Mouse (Mus musculus) hindbrain, embryonic 13.5 days (tissue): ENCODE measurements at regions not wholly inside any gene's neighbourhood (a gene's known extent, or its start where the extent isn't known, plus 50 kb on each side); places are given as distances from the start of the nearest gene placed in this dataset.

Experiments used
- ATAC-seq: fragments of 200-750 bp; cut with Nextera tagmentation; 2 replicates; pipeline ENCODE4 v1.8.0; 2017; ENCODE audit warnings: moderate TSS enrichment; ENCODE audit not compliant: low FRiP score
- H3K27ac ChIP-seq: fragments of 300-500 bp; sonication (generic); 2 replicates; pipeline ENCODE4 v1.5.1; 2015; ENCODE audit warnings: inconsistent platforms, mild to moderate bottlenecking, moderate library complexity
- H3K27me3 ChIP-seq: fragments of 300-500 bp; sonication (generic); 2 replicates; pipeline ENCODE4 v1.6.1; 2015; ENCODE audit warnings: mild to moderate bottlenecking, inconsistent platforms
- H3K36me3 ChIP-seq: fragments of 300-500 bp; sonication (generic); 2 replicates; pipeline ENCODE4 v1.6.1; 2015; ENCODE audit warnings: mild to moderate bottlenecking, inconsistent platforms
- H3K4me1 ChIP-seq: fragments of 300-500 bp; sonication (generic); replicated peaks from 2 replicates; pipeline ENCODE4 v1.6.1; 2015; ENCODE audit warnings: inconsistent platforms
- H3K4me2 ChIP-seq: fragments of 300-500 bp; sonication (generic); 2 replicates; pipeline ENCODE4 v1.6.1; 2015; ENCODE audit warnings: inconsistent platforms, mild to moderate bottlenecking, moderate library complexity
- H3K4me3 ChIP-seq: fragments of 300-500 bp; sonication (generic); 2 replicates; pipeline ENCODE4 v1.5.1; 2015; ENCODE audit warnings: mild to moderate bottlenecking, inconsistent platforms
- H3K9ac ChIP-seq: fragments of 300-500 bp; sonication (generic); 2 replicates; pipeline ENCODE4 v1.6.1; 2015; ENCODE audit warnings: mild to moderate bottlenecking, inconsistent platforms
- H3K9me3 ChIP-seq: fragments of 300-500 bp; sonication (generic); 2 replicates; pipeline ENCODE4 v1.6.1; 2016; ENCODE audit warnings: inconsistent platforms
- WGBS: fragments of 180-500 bp; shearing (Covaris S2); methylation state at CpG from one replicate; pipeline ENCODE4 v1.1.7; 2015; 5-methylcytosine and 5-hydroxymethylcytosine counted together

GRCm38 (mm10) chr10:99395411-99395810 is 132.4 kb downstream of the Dusp6 start:
- Histone ChIP-seq H3K4me3 (no peak overlapping the region), H3K27me3 (no peaks in the 10 kb centered on the region), H3K9me3 (no peaks in the 10 kb centered on the region), H3K27ac (no peak overlapping the region), H3K4me2 (no peak overlapping the region), H3K36me3 (no peaks in the 10 kb centered on the region), H3K4me1 (no peaks in the 10 kb centered on the region), H3K9ac (no peak overlapping the region)
- WGBS: 94% methylated on average over 1 of the region's 1 CpGs
- ATAC-seq: no peak

DNA sequence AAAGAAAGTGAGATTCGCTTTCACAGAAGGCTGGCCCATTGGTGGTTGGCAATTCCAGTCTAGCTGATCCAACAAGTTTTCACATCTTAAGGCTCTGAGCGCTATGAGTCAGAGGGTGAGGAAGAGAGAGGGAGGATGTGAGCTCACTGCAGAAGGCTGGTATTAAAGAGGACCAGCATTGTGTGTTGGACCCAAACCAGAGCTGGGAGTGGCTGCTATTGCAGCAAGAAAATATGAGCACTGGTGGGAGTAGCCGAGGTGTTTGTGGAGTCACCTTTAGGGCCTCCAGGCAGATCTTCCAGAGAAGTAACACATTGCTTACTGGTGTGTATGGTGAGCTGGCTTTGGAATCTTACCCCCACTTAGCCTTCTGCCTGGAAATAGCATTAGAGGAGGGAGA is 133.6 kb downstream of the Dusp6 start:
- H3K27ac ChIP-seq: no peak overlapping the region
- H3K9ac ChIP-seq: no peak overlapping the region
- H3K36me3 ChIP-seq: no peaks in the 10 kb centered on the region
- no peaks in the 10 kb centered on the region for H3K9me3 ChIP-seq
- H3K4me2 ChIP-seq: no peak overlapping the region
- no peaks in the 10 kb centered on the region for H3K27me3 ChIP-seq
- ATAC-seq: no peak
- WGBS: 92% methylated on average over 3 of the region's 3 CpGs
- H3K4me3 ChIP-seq: no peak overlapping the region
- no peaks in the 10 kb centered on the region for H3K4me1 ChIP-seq

GRCm38 (mm10) chr10:99400076-99400475 is 137.0 kb downstream of the Dusp6 start:
- 93% methylated on average over 6 of the region's 6 CpGs for WGBS
- H3K9ac ChIP-seq: no peak overlapping the region
- no peak overlapping the region for H3K27ac ChIP-seq
- no peaks in the 10 kb centered on the region for H3K4me1 ChIP-seq
- ATAC-seq: no peak
- no peak overlapping the region for H3K4me2 ChIP-seq
- H3K4me3 ChIP-seq: no peak overlapping the region
- H3K36me3 ChIP-seq: no peaks in the 10 kb centered on the region
- H3K9me3 ChIP-seq: no peaks in the 10 kb centered on the region
- H3K27me3 ChIP-seq: no peaks in the 10 kb centered on the region

DNA sequence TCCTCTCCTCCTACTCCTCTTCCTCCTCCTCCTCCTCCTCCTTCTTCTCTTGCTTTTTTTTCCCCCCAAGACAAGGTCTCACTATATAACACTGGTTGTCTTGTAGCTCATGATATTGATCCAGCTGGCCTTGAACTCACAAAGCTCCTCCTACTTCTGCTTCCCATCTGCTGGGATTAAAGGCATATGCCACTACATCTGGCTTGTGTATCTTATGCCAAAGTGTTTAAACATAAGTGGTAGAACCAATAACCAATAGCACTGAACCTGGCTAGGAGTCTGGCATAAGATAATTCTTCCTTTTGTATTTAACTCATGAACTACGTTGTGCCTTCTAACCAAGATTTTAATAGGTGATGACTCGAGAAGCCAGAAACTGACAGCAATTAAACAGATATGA is 143.7 kb downstream of the Dusp6 start:
- Histone ChIP-seq H3K27ac (no peak overlapping the region), H3K4me3 (no peak overlapping the region), H3K4me1 (no peaks in the 10 kb centered on the region), H3K9ac (no peak overlapping the region), H3K9me3 (no peaks in the 10 kb centered on the region), H3K4me2 (no peak overlapping the region), H3K27me3 (no peaks in the 10 kb centered on the region), H3K36me3 (no peaks in the 10 kb centered on the region)
- WGBS: 95% methylated on average over 2 of the region's 2 CpGs
- ATAC-seq: no peak

DNA sequence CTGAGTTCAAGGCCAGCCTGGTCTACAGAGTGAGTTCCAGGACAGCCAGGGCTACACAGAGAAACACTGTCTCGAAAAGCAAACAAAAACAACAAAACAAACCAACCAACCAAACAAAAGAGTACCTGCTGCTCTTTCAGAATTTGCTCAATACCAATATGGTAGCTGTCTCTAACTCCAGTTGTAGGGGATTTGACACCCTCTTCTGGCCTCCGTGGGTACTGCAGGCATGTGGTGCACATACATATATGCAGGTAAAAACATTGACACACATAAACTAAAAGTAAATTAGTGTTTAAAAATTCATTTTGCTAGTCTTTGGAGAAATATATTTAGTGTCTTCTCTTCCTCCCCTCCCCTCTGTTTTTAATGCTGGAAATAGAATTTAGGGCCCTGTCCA is 145.8 kb downstream of the Dusp6 start:
- no peak for ATAC-seq
- no peak overlapping the region for H3K4me2 ChIP-seq
- H3K4me3 ChIP-seq: no peak overlapping the region
- H3K4me1 ChIP-seq: no peaks in the 10 kb centered on the region
- no peaks in the 10 kb centered on the region for H3K27me3 ChIP-seq
- WGBS: 92% methylated on average over 2 of the region's 2 CpGs
- no peaks in the 10 kb centered on the region for H3K9me3 ChIP-seq
- no peak overlapping the region for H3K9ac ChIP-seq
- H3K27ac ChIP-seq: no peak overlapping the region
- no peaks in the 10 kb centered on the region for H3K36me3 ChIP-seq

- no peak overlapping the region for H3K27ac ChIP-seq
- H3K27me3 ChIP-seq: no peaks in the 10 kb centered on the region
- no peaks in the 10 kb centered on the region for H3K36me3 ChIP-seq
- no peak overlapping the region for H3K9ac ChIP-seq
- no peak overlapping the region for H3K4me3 ChIP-seq
- H3K4me1 ChIP-seq: no peaks in the 10 kb centered on the region
- no peak overlapping the region for H3K4me2 ChIP-seq
- WGBS: 82% methylated on average over 11 of the region's 11 CpGs
- H3K9me3 ChIP-seq: no peaks in the 10 kb centered on the region
- no peak; the same call in 1 of the 2 replicates for ATAC-seq
Measured at GRCm38 (mm10) chr10:99409744-99410143, 146.7 kb downstream of the Dusp6 start.

DNA sequence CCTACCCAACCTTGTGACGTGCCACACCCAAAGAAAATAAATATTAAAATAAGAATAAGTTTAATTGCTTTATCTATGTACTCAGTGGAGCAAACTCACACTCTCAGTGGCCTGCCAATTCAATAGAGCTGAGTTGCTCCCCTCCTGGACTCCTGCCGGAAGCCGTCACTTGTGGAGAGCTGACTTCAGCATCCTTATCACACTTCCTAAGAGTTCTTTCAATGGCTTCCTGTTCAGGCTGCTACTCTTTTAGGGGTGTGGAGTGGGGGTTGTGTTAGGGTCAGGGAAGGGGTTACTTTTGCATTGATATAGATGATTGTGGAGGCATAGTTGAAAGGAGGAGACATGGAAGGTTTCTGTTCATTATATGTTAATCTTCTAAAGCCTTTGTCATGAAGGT is 147.7 kb downstream of the Dusp6 start:
- Histone ChIP-seq H3K36me3 (no peaks in the 10 kb centered on the region), H3K4me1 (no peaks in the 10 kb centered on the region), H3K4me2 (no peak overlapping the region), H3K4me3 (no peak overlapping the region), H3K27ac (no peak overlapping the region), H3K27me3 (no peaks in the 10 kb centered on the region), H3K9me3 (no peaks in the 10 kb centered on the region), H3K9ac (no peak overlapping the region)
- no peak for ATAC-seq
- WGBS: 81% methylated on average over 3 of the region's 3 CpGs

DNA sequence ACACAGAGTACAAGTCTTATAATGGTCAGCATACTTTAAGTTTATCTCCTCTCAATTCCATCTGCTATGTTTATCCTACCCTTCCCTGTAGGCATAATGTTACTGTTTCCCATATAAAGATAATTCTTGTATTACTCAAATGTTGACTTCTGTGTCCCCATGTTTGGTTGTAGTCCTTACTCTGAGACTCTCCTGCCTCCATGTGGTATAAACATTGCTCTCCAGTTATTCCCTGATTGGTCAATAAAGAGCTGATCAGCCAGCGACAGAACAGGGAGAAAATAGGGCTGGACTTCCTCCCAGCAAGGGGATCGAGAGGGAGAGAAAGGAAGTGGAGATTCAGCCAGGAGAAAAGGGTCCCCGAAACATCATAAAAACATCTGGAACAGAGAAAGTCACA is 150.4 kb downstream of the Dusp6 start:
- Histone ChIP-seq H3K4me1 (no peaks in the 10 kb centered on the region), H3K4me3 (no peak overlapping the region), H3K27ac (no peak overlapping the region), H3K4me2 (no peak overlapping the region), H3K36me3 (no peaks in the 10 kb centered on the region), H3K9me3 (no peaks in the 10 kb centered on the region), H3K27me3 (no peaks in the 10 kb centered on the region), H3K9ac (no peak overlapping the region)
- ATAC-seq: no peak
- WGBS: 80% methylated on average over 3 of the region's 3 CpGs

GRCm38 (mm10) chr10:99416271-99416670 is 153.2 kb downstream of the Dusp6 start:
- no peaks in the 10 kb centered on the region for H3K27me3 ChIP-seq
- no peaks in the 10 kb centered on the region for H3K36me3 ChIP-seq
- no peaks in the 10 kb centered on the region for H3K9me3 ChIP-seq
- ATAC-seq: no peak
- no peak overlapping the region for H3K4me3 ChIP-seq
- WGBS: 69% methylated on average over 8 of the region's 8 CpGs
- no peaks in the 10 kb centered on the region; the same call in 1 of the 2 replicates for H3K4me1 ChIP-seq
- no peak overlapping the region for H3K27ac ChIP-seq
- no peak overlapping the region for H3K4me2 ChIP-seq
- no peak overlapping the region for H3K9ac ChIP-seq

GRCm38 (mm10) chr10:99416896-99417479 is 154.0 kb downstream of the Dusp6 start:
- Histone ChIP-seq H3K27ac (no peak overlapping the region), H3K9me3 (no peaks in the 10 kb centered on the region), H3K27me3 (no peaks in the 10 kb centered on the region), H3K36me3 (no peaks in the 10 kb centered on the region), H3K4me3 (no peak overlapping the region), H3K9ac (no peak overlapping the region), H3K4me2 (no peak overlapping the region), H3K4me1 (no peaks in the 10 kb centered on the region; the same call in 1 of the 2 replicates)
- no peak for ATAC-seq
- 12% methylated on average over 3 of the region's 3 CpGs for WGBS

DNA sequence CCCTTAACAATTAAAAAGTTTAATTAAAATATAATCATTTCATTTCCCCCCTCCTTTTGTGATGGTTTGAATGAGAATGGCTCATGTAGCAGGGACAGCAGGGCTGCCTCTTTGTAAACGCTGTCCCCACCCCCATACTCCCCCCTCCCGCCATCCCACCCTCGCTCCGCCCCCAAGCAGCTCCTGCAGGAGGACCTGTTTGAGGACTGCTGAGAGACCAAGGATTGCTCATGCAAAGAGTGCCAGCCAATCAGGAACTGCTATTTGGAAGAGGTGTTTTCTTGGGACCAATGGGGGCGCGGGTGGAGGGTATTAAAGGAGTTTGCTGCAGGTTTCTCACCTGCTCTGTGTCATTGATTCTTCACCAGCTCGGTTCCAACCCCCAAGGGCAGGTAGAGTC is 154.6 kb downstream of the Dusp6 start:
- no peak overlapping the region for H3K27ac ChIP-seq
- no peaks in the 10 kb centered on the region for H3K27me3 ChIP-seq
- no peak overlapping the region for H3K4me2 ChIP-seq
- H3K36me3 ChIP-seq: no peaks in the 10 kb centered on the region
- no peaks in the 10 kb centered on the region for H3K9me3 ChIP-seq
- H3K4me1 ChIP-seq: no peaks in the 10 kb centered on the region; the same call in 1 of the 2 replicates
- whole genome bisulfite sequencing: 33% methylated on average over 7 of the region's 7 CpGs
- ATAC-seq: no peak
- H3K9ac ChIP-seq: no peak overlapping the region
- no peak overlapping the region for H3K4me3 ChIP-seq

DNA sequence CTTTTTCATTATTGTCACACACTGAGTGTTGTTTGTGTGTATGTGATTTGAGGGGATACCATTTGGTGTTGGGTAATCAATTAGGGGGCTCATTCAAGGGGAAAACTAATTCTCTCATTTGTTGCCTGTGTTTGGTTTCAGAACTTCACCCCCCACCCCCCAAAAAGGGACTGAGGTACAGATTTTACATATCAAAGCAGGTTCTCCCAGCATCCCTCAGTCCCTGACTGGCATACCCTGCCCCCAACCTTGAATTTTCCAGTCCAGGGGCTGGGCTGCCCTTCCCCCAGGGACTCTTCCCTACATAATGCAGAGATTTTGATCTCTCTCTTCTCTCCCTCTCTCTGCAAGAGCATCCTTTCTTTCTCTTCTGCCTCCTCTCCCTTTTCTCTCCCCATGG is 155.5 kb downstream of the Dusp6 start:
- no peak for ATAC-seq
- no peaks in the 10 kb centered on the region for H3K36me3 ChIP-seq
- no peak overlapping the region for H3K4me3 ChIP-seq
- H3K9me3 ChIP-seq: no peaks in the 10 kb centered on the region
- H3K4me2 ChIP-seq: no peak overlapping the region
- no peaks in the 10 kb centered on the region for H3K27me3 ChIP-seq
- no peak overlapping the region for H3K27ac ChIP-seq
- no peaks in the 10 kb centered on the region; the same call in 1 of the 2 replicates for H3K4me1 ChIP-seq
- no peak overlapping the region for H3K9ac ChIP-seq

GRCm38 (mm10) chr10:99419532-99419931 is 156.5 kb downstream of the Dusp6 start:
- no peak overlapping the region for H3K27ac ChIP-seq
- H3K4me2 ChIP-seq: no peak overlapping the region
- no peak overlapping the region for H3K4me3 ChIP-seq
- H3K9me3 ChIP-seq: no peaks in the 10 kb centered on the region
- ATAC-seq: no peak
- H3K4me1 ChIP-seq: no peaks in the 10 kb centered on the region; the same call in 1 of the 2 replicates
- no peaks in the 10 kb centered on the region for H3K36me3 ChIP-seq
- WGBS: 64% methylated on average over 7 of the region's 7 CpGs
- no peaks in the 10 kb centered on the region for H3K27me3 ChIP-seq
- no peak overlapping the region for H3K9ac ChIP-seq
